Mouse (Mus musculus) C2C12 (cell line): ENCODE results near the gene Capn11. TPM values are rescaled to one million over a fixed set of nuclear protein-coding genes. Genes with fewer than 3 reads are reported as not detected.

ENCODE experiments used
- H3K27me3 ChIP-seq: one replicate; pipeline ENCODE4 v1.6.1; 2011; ENCODE audit not compliant: control insufficient read depth, insufficient read depth, insufficient read length
- H3K36me3 ChIP-seq: one replicate; pipeline ENCODE4 v1.6.1; 2011; ENCODE audit not compliant: control insufficient read depth, insufficient read depth
- H3K4me3 ChIP-seq: one replicate; pipeline ENCODE4 v1.5.1; 2011; ENCODE audit warnings: mild to moderate bottlenecking, control low read depth; ENCODE audit not compliant: poor library complexity, insufficient read depth, severe bottlenecking
- H3K79me2 ChIP-seq: one replicate; pipeline ENCODE4 v1.6.1; 2011; ENCODE audit not compliant: control insufficient read depth, insufficient read depth
- H3K79me3 ChIP-seq: one replicate; pipeline ENCODE4 v1.6.1; 2011; ENCODE audit warnings: low read depth, control low read depth
- H3ac ChIP-seq: one replicate; pipeline ENCODE3; 2011; ENCODE audit warnings: low read depth; ENCODE audit not compliant: control insufficient read depth, insufficient read length
- CEBPB ChIP-seq: IDR thresholded peaks from one replicate; pipeline ENCODE4 v1.6.1; 2011; ENCODE audit warnings: low read depth, mild to moderate bottlenecking, control low read depth, moderate library complexity
- CTCF ChIP-seq: IDR thresholded peaks from one replicate; pipeline ENCODE4 v1.5.1; 2011; ENCODE audit not compliant: control insufficient read depth, insufficient read depth, insufficient read length
- FOSL1 ChIP-seq: IDR thresholded peaks from one replicate; pipeline ENCODE4 v1.8.0; 2011; ENCODE audit warnings: mild to moderate bottlenecking, low read length; ENCODE audit not compliant: poor library complexity, insufficient read depth, severe bottlenecking
- MAX ChIP-seq: IDR thresholded peaks from one replicate; pipeline ENCODE4 v1.6.1; 2011; ENCODE audit warnings: mild to moderate bottlenecking, control low read depth
- MYOD1 ChIP-seq: IDR thresholded peaks from one replicate; pipeline ENCODE4 v1.6.1; 2011; ENCODE audit warnings: low read depth; ENCODE audit not compliant: control insufficient read depth, insufficient read length
- MYOG ChIP-seq: IDR thresholded peaks from one replicate; pipeline ENCODE4 v1.6.1; 2011; ENCODE audit not compliant: control insufficient read depth, insufficient read length; ENCODE audit errors: extremely low read depth
- USF1 ChIP-seq: IDR thresholded peaks from one replicate; pipeline ENCODE4 v1.6.1; 2011; ENCODE audit warnings: low read depth, mild to moderate bottlenecking, control low read depth, moderate library complexity
- polyA plus RNA-seq: library from polyadenylated mRNA; unstranded; fragments of >200 nt; fragmentation: generic; extraction: Trizol; gene quantifications from one replicate; pipeline ENCODE4 v1.2.1, GENCODE M21; 2012; ENCODE audit warnings: missing spikeins

Capn11 gene
- polyA plus RNA-seq, 1 experiment = 0.04 TPM

DNA sequence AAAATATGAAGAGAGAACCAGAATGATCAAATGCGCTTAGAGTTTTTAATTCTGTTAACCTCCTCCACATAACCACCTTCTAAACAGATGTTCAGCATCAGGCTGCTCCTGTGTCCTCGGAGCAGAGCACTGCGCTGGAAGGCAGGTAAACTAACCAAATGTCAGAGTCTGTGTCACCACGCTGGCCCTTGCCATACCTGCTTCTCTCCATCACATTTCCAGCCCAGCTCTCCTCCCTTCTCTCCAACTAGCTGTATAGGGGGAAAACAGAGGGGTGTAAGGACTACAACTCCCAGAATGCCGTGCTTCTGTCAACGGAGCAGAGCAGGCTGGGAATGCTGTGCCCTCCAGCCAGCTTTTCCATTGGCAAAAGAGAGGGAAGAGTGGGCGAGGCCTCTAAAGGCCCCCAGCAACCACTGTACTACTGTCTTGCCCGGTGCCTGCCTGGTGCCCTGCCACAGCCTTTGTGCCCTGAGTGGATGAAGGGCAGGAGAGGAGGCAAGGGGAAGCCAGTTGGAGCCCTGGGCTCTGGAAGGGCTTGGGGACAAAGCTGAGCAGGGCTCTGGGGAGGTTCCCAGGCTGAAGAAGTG is 21.4 kb upstream of the Capn11 start:
- TF ChIP-seq USF1 = no peak
- no peak for TF ChIP-seq MYOG
- no peak for TF ChIP-seq CEBPB
- no peak for TF ChIP-seq MAX
- TF ChIP-seq MYOD1 = no peak
- no peak for TF ChIP-seq FOSL1
- TF ChIP-seq CTCF = no peak
- Histone ChIP-seq H3K79me3 (peaks cover 46% of the 10 kb centered on the region), H3ac (no peak overlapping the region), H3K36me3 (peaks cover 14% of the 10 kb centered on the region), H3K27me3 (no peaks in the 10 kb centered on the region), H3K4me3 (no peak overlapping the region), H3K79me2 (peaks cover 69% of the 10 kb centered on the region)

DNA sequence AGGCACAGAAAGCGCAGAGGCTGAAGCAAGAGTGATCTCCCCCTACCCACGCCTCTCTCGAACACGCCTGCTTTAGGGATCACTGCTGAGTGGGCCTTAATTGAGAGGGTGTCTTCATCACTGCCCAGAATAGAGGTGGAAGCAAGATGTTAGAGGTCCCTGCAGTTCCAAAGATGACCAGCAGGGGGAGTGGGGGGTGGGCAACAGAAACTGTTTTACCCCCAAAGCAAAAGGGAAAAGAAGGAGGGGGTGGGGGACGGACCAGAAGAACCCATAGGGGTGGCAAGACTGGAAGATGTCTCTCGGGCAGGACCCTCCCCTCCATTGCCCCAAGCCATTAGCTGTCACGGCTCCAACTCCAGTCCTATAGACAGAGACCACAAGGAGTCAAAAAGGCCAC is 19.0 kb upstream of the Capn11 start:
- Histone ChIP-seq H3K79me3 (peaks cover 24% of the 10 kb centered on the region), H3ac (no peak overlapping the region), H3K36me3 (peaks cover 14% of the 10 kb centered on the region), H3K79me2 (peaks cover 45% of the 10 kb centered on the region), H3K4me3 (no peak overlapping the region), H3K27me3 (no peaks in the 10 kb centered on the region)
- TF ChIP-seq CTCF (peak; percentile 29), MAX (no peak)

DNA sequence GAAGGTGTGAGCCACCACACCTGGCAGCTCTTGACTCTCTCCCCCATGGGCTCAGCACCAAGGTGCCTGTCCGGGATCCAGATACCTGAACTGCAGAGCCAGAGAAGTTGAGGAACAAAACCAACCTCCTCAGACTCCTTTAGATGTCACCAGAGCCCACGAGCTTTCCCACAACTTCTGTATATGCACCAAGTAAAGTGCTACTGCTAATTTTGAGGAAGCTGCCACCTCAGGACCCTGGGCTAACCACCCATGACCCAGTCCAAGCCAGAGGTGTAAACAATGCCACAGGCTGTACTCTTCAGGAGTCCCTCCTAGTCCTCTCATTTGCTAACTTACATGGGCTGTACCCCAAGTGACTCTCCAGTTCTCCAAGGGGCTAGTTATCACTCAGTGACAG is 13.5 kb upstream of the Capn11 start:
- Histone ChIP-seq H3K36me3 (peaks cover 42% of the 10 kb centered on the region), H3K79me3 (no peaks in the 10 kb centered on the region), H3ac (no peak overlapping the region), H3K4me3 (no peak overlapping the region), H3K79me2 (no peaks in the 10 kb centered on the region), H3K27me3 (no peaks in the 10 kb centered on the region)
- TF ChIP-seq MAX (no peak), USF1 (no peak), CTCF (no peak), CEBPB (no peak), MYOD1 (no peak), MYOG (no peak)

DNA sequence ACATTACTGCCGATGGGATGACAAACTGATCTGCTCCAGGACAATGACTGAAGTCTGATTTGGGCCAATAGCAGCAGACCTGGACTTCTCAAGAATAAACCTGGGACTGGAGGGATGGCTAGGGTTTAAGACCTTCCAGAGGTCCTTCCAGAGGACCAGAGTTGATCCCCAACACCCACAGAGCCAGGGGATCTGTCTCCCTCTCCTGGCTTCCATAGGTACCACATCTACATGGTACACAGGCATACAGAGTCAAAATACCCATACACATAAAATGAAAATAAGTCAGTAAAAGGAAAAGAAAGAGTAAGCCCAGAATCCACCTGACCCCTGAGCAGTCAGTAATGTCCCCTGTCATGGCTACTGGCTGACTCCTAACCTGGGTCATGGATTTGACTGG is 12.7 kb upstream of the Capn11 start:
- Histone ChIP-seq H3ac (no peak overlapping the region), H3K27me3 (no peaks in the 10 kb centered on the region), H3K36me3 (peaks cover 42% of the 10 kb centered on the region), H3K4me3 (no peak overlapping the region), H3K79me2 (no peaks in the 10 kb centered on the region), H3K79me3 (no peaks in the 10 kb centered on the region)
- TF ChIP-seq FOSL1 (no peak), MYOG (no peak), MAX (no peak), MYOD1 (no peak), USF1 (no peak), CEBPB (no peak), CTCF (no peak)

DNA sequence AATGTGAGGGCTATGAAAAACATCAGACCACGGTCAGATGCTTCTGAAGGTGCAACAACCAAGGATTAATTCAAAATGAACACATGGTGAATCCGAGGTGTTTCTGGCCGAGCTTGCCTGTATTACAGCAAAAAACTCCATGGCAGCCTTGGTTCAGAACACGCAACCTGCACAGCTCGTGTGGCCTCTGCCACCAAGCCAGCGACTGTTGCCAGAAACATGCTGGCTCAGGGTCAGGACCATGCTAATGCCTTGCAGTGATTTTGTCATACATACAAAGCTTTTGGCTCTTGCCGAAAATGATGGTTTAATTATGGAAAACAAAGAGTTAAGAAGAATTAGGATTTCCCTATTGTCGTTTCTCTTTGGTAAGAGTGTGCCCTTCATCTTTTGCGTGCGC is 8.9 kb upstream of the Capn11 start:
- TF ChIP-seq MYOD1 (no peak), USF1 (no peak), CEBPB (no peak), CTCF (no peak), FOSL1 (no peak), MAX (no peak), MYOG (no peak)
- Histone ChIP-seq H3K36me3 (peaks cover 46% of the 10 kb centered on the region), H3K4me3 (no peak overlapping the region), H3K27me3 (no peaks in the 10 kb centered on the region), H3ac (no peak overlapping the region), H3K79me2 (no peaks in the 10 kb centered on the region), H3K79me3 (no peaks in the 10 kb centered on the region)

DNA sequence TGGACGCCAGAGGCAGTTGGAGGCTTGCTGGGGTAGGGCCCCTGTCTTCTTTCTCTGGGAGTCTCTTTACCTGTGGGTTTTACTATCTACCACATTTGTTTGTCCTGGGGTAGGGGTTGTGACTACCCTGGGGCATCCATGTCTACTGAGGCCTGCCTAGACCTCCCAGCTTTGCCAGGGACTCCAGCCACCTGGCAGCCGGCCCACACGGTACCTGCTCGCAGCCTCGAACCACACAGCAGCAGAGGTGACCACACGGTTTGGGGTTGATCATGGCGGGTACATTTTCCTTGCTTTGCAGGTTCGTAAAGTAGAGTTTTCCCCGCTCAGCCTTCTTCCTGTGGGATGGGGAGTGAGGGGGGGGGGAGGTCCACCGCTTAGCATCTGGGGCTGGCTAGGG is 8.4 kb upstream of the Capn11 start:
- TF ChIP-seq FOSL1 (no peak), CEBPB (no peak), USF1 (no peak), MYOD1 (no peak), CTCF (no peak), MAX (no peak), MYOG (no peak)
- no peaks in the 10 kb centered on the region for H3K79me3 ChIP-seq
- H3ac ChIP-seq = no peak overlapping the region
- no peaks in the 10 kb centered on the region for H3K79me2 ChIP-seq
- no peak overlapping the region for H3K4me3 ChIP-seq
- H3K36me3 ChIP-seq = peaks cover 44% of the 10 kb centered on the region
- H3K27me3 ChIP-seq = no peaks in the 10 kb centered on the region
